Mouse (Mus musculus): ENCODE measurements at regions not wholly inside any gene's neighbourhood (a gene's known extent, or its start where the extent isn't known, plus 50 kb on each side); places are given as distances from the start of the nearest gene placed in this dataset.

- no peak for TF ChIP-seq POLR2A (IDR thresholded peaks at IDR 0.05; ENCODE audit: extremely low read depth, insufficient read depth, low read length)
- no peak for TF ChIP-seq CTCF (IDR thresholded peaks at IDR 0.05; ENCODE audit: low read depth, low read length)
These were observed 200.7 kb upstream of the H2al1a start for GRCm38 (mm10) chrX:11098366-11098765.

Data from liver, adult 2 months (tissue).